ENCODE assay signal across 8 mouse cellular contexts in the genomic region with DNA sequence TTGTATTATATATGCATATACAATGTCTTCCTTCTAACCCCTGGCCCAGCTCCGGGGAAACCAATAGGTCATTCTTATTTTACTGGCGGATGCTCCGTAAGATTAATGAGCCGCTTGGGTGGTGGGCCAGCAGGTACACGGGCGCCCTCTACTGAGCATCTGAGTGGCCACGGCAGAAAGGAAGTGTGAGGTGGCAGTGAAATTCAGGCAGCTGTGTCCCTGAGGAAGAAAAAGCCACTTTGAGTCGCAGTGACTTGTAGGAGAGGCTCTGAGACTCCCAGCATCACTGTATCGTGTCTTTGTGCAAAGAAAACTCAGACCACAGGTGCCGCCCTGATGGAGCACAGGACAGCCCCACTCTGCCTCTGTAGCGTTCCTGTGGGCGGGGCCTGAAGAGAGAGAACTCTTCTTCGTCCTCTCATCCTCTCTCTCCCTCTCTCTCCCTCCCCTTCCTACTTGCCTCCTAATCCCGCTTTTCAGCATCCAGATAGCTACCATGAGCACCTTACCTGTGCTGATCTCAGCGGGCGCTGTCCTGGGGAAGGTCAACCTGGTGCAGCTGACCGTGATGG. TPM values are rescaled to one million over a fixed set of nuclear protein-coding genes. Genes with fewer than 3 reads are reported as not detected.
A peak's percentile ranks its signal among the peaks of the same experiment; 100 is the strongest.
DNase-seq lines count a peak whose midpoint lies in the region; ATAC-seq and TF ChIP-seq lines count a peak whose summit lies in the region.

No protein-coding gene starts in this region.

- peak overlapping the region; percentile 36 for H3K9ac ChIP-seq in forebrain, embryonic 12.5 days
- no peak overlapping the region for H3K9ac ChIP-seq in lung, embryonic 14.5 days

- no peaks in the 10 kb centered on the region for H3K36me3 ChIP-seq in E14TG2a.4 (ENCODE audit: insufficient read depth, low read length)
- no peaks in the 10 kb centered on the region for H3K36me3 ChIP-seq in forebrain, embryonic 12.5 days (replicated peaks)
- H3K36me3 ChIP-seq in lung, embryonic 14.5 days (ENCODE audit: insufficient read depth) = no peaks in the 10 kb centered on the region
- H3K36me3 ChIP-seq in thymus, adult 2 months (ENCODE audit: control insufficient read depth, insufficient read depth, low read length) = no peaks in the 10 kb centered on the region

- no peak for ATAC-seq in forebrain, embryonic 12.5 days (ENCODE audit: low FRiP score)
- ATAC-seq in lung, embryonic 14.5 days (ENCODE audit: insufficient read depth) = 0 out of 2 replicates have a peak, but pooled peaks have one; percentile 21

- intact Hi-C loops in heart, postnatal 14 days (cut with DNase I) = loop anchor here (2.0 to 5.0 kb wide), 3 partner anchors 57 to 337 kb away; no protein-coding TSS in a partner anchor

- DNase-seq in c-Kit-positive CD71-positive TER-119-negative erythroid progenitor cells, embryonic 14.5 days (ENCODE audit: low read depth) = peak; percentile 56
- DNase-seq in heart, postnatal 14 days = peak; percentile 78 to 85
- DNase-seq in layer of hippocampus, adult 11-12 months (ENCODE audit: low spot score) = peak; percentile 78
- peak; percentile 85 for DNase-seq in lung, embryonic 14.5 days
- DNase-seq in thymus, adult 2 months = peak; percentile 70

- peak overlapping the region; percentile 67 for H3K4me3 ChIP-seq in E14TG2a.4 (replicated peaks; ENCODE audit: low read length)
- H3K4me3 ChIP-seq in forebrain, embryonic 12.5 days (replicated peaks) = peak overlapping the region; percentile 34
- peak overlapping the region; percentile 19; the same call in 1 of the 2 replicates for H3K4me3 ChIP-seq in lung, embryonic 14.5 days (ENCODE audit: low read depth, low read length)
- peak overlapping the region; percentile 23 for H3K4me3 ChIP-seq in olfactory bulb, adult 2 months (ENCODE audit: insufficient read depth, low read depth, low read length)
- H3K4me3 ChIP-seq in thymus, adult 2 months (ENCODE audit: control insufficient read depth, insufficient read depth, low read length) = peak overlapping the region; percentile 44

- peak; percentile 70 for TF ChIP-seq CTCF in E14TG2a.4 (conservative IDR thresholded peaks at IDR 0.05; ENCODE audit: low read length)
- peak; percentile 79 for TF ChIP-seq CTCF in lung, embryonic 14.5 days (IDR thresholded peaks at IDR 0.05; ENCODE audit: low read depth)
- peak; percentile 74; the same call in 1 of the 2 replicates for TF ChIP-seq CTCF in olfactory bulb, adult 2 months (IDR thresholded peaks at IDR 0.05; ENCODE audit: insufficient read depth, low read depth, low read length)
- peak; percentile 58; the same call in 1 of the 2 replicates for TF ChIP-seq CTCF in thymus, adult 2 months (IDR thresholded peaks at IDR 0.05; ENCODE audit: borderline replicate concordance, control insufficient read depth, extremely low read depth, insufficient read depth, low read length, poor library complexity)

- H3K27me3 ChIP-seq in E14TG2a.4 (ENCODE audit: insufficient read depth, low read length) = no peaks in the 10 kb centered on the region
- peaks cover 4% of the 10 kb centered on the region; the same call in 1 of the 2 replicates for H3K27me3 ChIP-seq in forebrain, embryonic 12.5 days
- H3K27me3 ChIP-seq in lung, embryonic 14.5 days (ENCODE audit: insufficient read depth, low read length) = no peaks in the 10 kb centered on the region
- H3K27me3 ChIP-seq in thymus, adult 2 months (ENCODE audit: control insufficient read depth, insufficient read depth, low read length) = no peaks in the 10 kb centered on the region

- H3K4me2 ChIP-seq in forebrain, embryonic 12.5 days = peak overlapping the region; percentile 63
- H3K4me2 ChIP-seq in lung, embryonic 14.5 days = peak overlapping the region; percentile 55

- WGBS in forebrain, embryonic 12.5 days = 3% methylated on average over 17 of the region's 17 CpGs
- 5% methylated on average over 17 of the region's 17 CpGs for WGBS in lung, embryonic 14.5 days
- WGBS in olfactory bulb, adult 2 months = 4% methylated on average over 17 of the region's 17 CpGs
- 10% methylated on average over 17 of the region's 17 CpGs for WGBS in thymus, adult 2 months

- H3K9me3 ChIP-seq in E14TG2a.4 (ENCODE audit: low read length) = no peaks in the 10 kb centered on the region
- no peaks in the 10 kb centered on the region for H3K9me3 ChIP-seq in forebrain, embryonic 12.5 days
- H3K9me3 ChIP-seq in lung, embryonic 14.5 days (ENCODE audit: low read depth, low read length) = no peaks in the 10 kb centered on the region

- H3K27ac ChIP-seq in forebrain, embryonic 12.5 days = no peak overlapping the region
- no peak overlapping the region for H3K27ac ChIP-seq in lung, embryonic 14.5 days (ENCODE audit: low read depth)
- H3K27ac ChIP-seq in olfactory bulb, adult 2 months (ENCODE audit: insufficient read depth, low read depth, low read length) = no peak overlapping the region
- H3K27ac ChIP-seq in thymus, adult 2 months (ENCODE audit: control insufficient read depth, insufficient read depth, low read length) = no peak overlapping the region

- TF ChIP-seq POLR2A in olfactory bulb, adult 2 months (IDR thresholded peaks at IDR 0.05; ENCODE audit: insufficient read depth, low read depth, low read length) = no peak
- TF ChIP-seq POLR2A in thymus, adult 2 months (IDR thresholded peaks at IDR 0.05; ENCODE audit: control insufficient read depth, extremely low read depth, insufficient read depth, low read length, poor library complexity) = no peak

- peaks cover 60% of the 10 kb centered on the region for H3K4me1 ChIP-seq in E14TG2a.4 (replicated peaks; ENCODE audit: low read depth, low read length)
- peaks cover 9% of the 10 kb centered on the region for H3K4me1 ChIP-seq in forebrain, embryonic 12.5 days
- peaks cover 3% of the 10 kb centered on the region; the same call in 1 of the 2 replicates for H3K4me1 ChIP-seq in lung, embryonic 14.5 days (ENCODE audit: insufficient read depth)
- H3K4me1 ChIP-seq in olfactory bulb, adult 2 months (ENCODE audit: control insufficient read depth, insufficient read depth, low read length) = peaks cover 5% of the 10 kb centered on the region
- H3K4me1 ChIP-seq in thymus, adult 2 months (replicated peaks; ENCODE audit: control insufficient read depth, insufficient read depth, low read length) = peaks cover 6% of the 10 kb centered on the region

RNA-seq across cellular contexts. Expression of gene Rhd, which starts 15.2 kb away (rescaled TPM):
- polyA plus RNA-seq in forebrain, embryonic 12.5 days (2016; fragmentation: Nextera tagmentation; extraction: Ambion mirVana) = 6.0 and 7.5 TPM in 2 replicates
- total RNA-seq in heart, postnatal 14 days (2021) = 1 to 10 TPM; 2.5 TPM
- 1.6 and 1.7 TPM in 2 replicates for polyA plus RNA-seq in lung, embryonic 14.5 days (2014; fragmentation: Nextera tagmentation; extraction: Ambion mirVana)
- not detected in 2 replicates for polyA plus RNA-seq in olfactory bulb, adult 2 months (2012; ENCODE audit: insufficient read depth, insufficient read length, low replicate concordance, missing spikeins)
- polyA plus RNA-seq in thymus, adult 2 months (2012; rRNA removed) = 0.38 TPM in 1 of 2 replicates, not detected in the other

RNA-seq across cellular contexts. Expression of gene Maco1, which starts 26.4 kb away (rescaled TPM):
- polyA plus RNA-seq in forebrain, embryonic 12.5 days (2016; fragmentation: Nextera tagmentation; extraction: Ambion mirVana) = 76.8 and 79.9 TPM in 2 replicates
- total RNA-seq in heart, postnatal 14 days (2021) = 10 to 100 TPM; 22.1 to 25.5 TPM
- 34.4 and 36.5 TPM in 2 replicates for polyA plus RNA-seq in lung, embryonic 14.5 days (2014; fragmentation: Nextera tagmentation; extraction: Ambion mirVana)
- not detected in 2 replicates for polyA plus RNA-seq in olfactory bulb, adult 2 months (2012; ENCODE audit: insufficient read depth, insufficient read length, low replicate concordance, missing spikeins)
- polyA plus RNA-seq in thymus, adult 2 months (2012; rRNA removed) = 12.0 and 15.0 TPM in 2 replicates

RNA-seq across cellular contexts. Expression of gene Tmem50a, which starts 35.3 kb away (rescaled TPM):
- 138 and 139 TPM in 2 replicates for polyA plus RNA-seq in forebrain, embryonic 12.5 days (2016; fragmentation: Nextera tagmentation; extraction: Ambion mirVana)
- 10 to 100 TPM; 74.2 to 75.7 TPM for total RNA-seq in heart, postnatal 14 days (2021)
- 151 and 155 TPM in 2 replicates for polyA plus RNA-seq in lung, embryonic 14.5 days (2014; fragmentation: Nextera tagmentation; extraction: Ambion mirVana)
- polyA plus RNA-seq in olfactory bulb, adult 2 months (2012; ENCODE audit: insufficient read depth, insufficient read length, low replicate concordance, missing spikeins) = not detected in 2 replicates
- 196 and 226 TPM in 2 replicates for polyA plus RNA-seq in thymus, adult 2 months (2012; rRNA removed)

RNA-seq across cellular contexts. Expression of gene Rsrp1, which starts 43.9 kb away (rescaled TPM):
- polyA plus RNA-seq in forebrain, embryonic 12.5 days (2016; fragmentation: Nextera tagmentation; extraction: Ambion mirVana) = 478 and 490 TPM in 2 replicates
- 100 to 1,000 TPM; 226 to 260 TPM for total RNA-seq in heart, postnatal 14 days (2021)
- polyA plus RNA-seq in lung, embryonic 14.5 days (2014; fragmentation: Nextera tagmentation; extraction: Ambion mirVana) = 341 and 344 TPM in 2 replicates
- polyA plus RNA-seq in olfactory bulb, adult 2 months (2012; ENCODE audit: insufficient read depth, insufficient read length, low replicate concordance, missing spikeins) = 408 and 522 TPM in 2 replicates
- polyA plus RNA-seq in thymus, adult 2 months (2012; rRNA removed) = 1,774 and 1,821 TPM in 2 replicates

RNA-seq across cellular contexts. Expression of gene Syf2, which starts 51.2 kb away (rescaled TPM):
- 77.9 and 83.6 TPM in 2 replicates for polyA plus RNA-seq in forebrain, embryonic 12.5 days (2016; fragmentation: Nextera tagmentation; extraction: Ambion mirVana)
- total RNA-seq in heart, postnatal 14 days (2021) = 10 to 100 TPM; 45.1 to 48.7 TPM
- 59.6 and 63.2 TPM in 2 replicates for polyA plus RNA-seq in lung, embryonic 14.5 days (2014; fragmentation: Nextera tagmentation; extraction: Ambion mirVana)
- polyA plus RNA-seq in olfactory bulb, adult 2 months (2012; ENCODE audit: insufficient read depth, insufficient read length, low replicate concordance, missing spikeins) = 295 TPM in 1 of 2 replicates, not detected in the other
- 36.8 and 42.8 TPM in 2 replicates for polyA plus RNA-seq in thymus, adult 2 months (2012; rRNA removed)
